Comparison of ENCODE assay signal across 11 mouse cellular contexts in the genomic region with DNA sequence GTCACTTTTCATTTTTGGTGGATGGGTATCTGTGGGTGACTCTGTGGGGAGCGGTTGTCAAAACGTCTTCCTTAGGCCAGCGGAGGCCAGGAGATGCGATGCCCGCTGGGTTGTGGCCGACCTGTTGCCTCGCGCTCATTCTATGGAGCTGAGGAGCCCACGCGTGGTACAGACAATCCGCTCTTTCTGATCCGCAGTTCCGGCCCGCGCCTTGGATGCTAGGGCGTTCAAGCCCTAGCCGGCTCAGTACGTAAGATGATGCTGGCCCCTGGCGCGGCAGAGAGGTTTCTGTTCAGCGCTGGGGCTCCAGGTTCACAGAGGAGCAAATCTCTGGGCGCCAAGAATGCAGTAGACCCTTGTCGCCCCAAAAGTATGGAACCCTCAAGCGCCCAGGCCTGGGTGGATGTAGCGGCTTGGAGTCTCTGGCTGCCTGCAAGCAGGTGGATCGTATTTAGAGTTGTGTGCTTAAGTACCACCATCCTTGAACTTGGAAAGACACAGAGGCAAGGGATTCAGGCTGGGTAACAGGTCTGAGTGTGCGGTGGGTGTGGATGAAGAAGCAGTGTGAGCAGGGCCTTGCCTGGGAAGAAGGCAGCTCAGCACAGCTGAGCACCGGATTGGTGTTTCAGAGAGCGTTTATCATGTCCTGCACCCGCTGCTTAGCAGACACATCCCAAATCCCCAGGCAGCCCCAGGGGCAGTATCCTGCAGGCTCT. TPM values are rescaled to one million over a fixed set of nuclear protein-coding genes. Genes with fewer than 3 reads are reported as not detected.
DNase-seq lines count a peak whose midpoint lies in the region; ATAC-seq and TF ChIP-seq lines count a peak whose summit lies in the region.
"Had no signal": no experiment of that assay in that cellular context is flagged by ENCODE, and none has a peak within 500 bp of the region (broad histone marks: within the 10 kb centered on the region; RNA-seq: fewer than 3 reads in every experiment).

No protein-coding gene starts in this region.

- TF ChIP-seq POLR2A in heart, adult 2 months (IDR thresholded peaks at IDR 0.05; ENCODE audit: insufficient read depth, low read depth, low read length): no peak

- no peak overlapping the region for H3K27ac ChIP-seq in heart, adult 2 months
- no peak overlapping the region for H3K27ac ChIP-seq in forebrain, embryonic 16.5 days (ENCODE audit: low read length)
- no peak overlapping the region for H3K27ac ChIP-seq in midbrain, embryonic 13.5 days
- H3K27ac ChIP-seq: macrophage had no signal

- no peaks in the 10 kb centered on the region for H3K4me1 ChIP-seq in heart, adult 2 months (ENCODE audit: control insufficient read depth, insufficient read depth, low read length)
- peaks cover 11% of the 10 kb centered on the region for H3K4me1 ChIP-seq in forebrain, embryonic 16.5 days (replicated peaks; ENCODE audit: control insufficient read depth, insufficient read depth, low read length)
- H3K4me1 ChIP-seq in midbrain, embryonic 13.5 days (replicated peaks): peaks cover 25% of the 10 kb centered on the region

- H3K9me3 ChIP-seq in forebrain, embryonic 16.5 days (ENCODE audit: control insufficient read depth, low read length): no peaks in the 10 kb centered on the region
- H3K9me3 ChIP-seq in midbrain, embryonic 13.5 days: no peaks in the 10 kb centered on the region

- no peak for ATAC-seq in forebrain, embryonic 16.5 days
- no peak for ATAC-seq in midbrain, embryonic 13.5 days

- WGBS in heart, adult 2 months: 19% methylated on average over 30 of the region's 30 CpGs
- WGBS in forebrain, embryonic 16.5 days: 8% methylated on average over 30 of the region's 30 CpGs
- 7% methylated on average over 30 of the region's 30 CpGs for WGBS in midbrain, embryonic 13.5 days

- no peak overlapping the region for H3K9ac ChIP-seq in heart, adult 2 months (ENCODE audit: low read depth, low read length)
- H3K9ac ChIP-seq in forebrain, embryonic 16.5 days (replicated peaks; ENCODE audit: low read depth, low read length): no peak overlapping the region
- no peak overlapping the region for H3K9ac ChIP-seq in midbrain, embryonic 13.5 days (replicated peaks)

- no peak for DNase-seq in heart, adult 2 months
- no peak for DNase-seq in heart, adult 9 months (ENCODE audit: low spot score in 2 of 2)
- DNase-seq in ES-CJ7 (ENCODE audit: low read depth, low spot score): peak; percentile 47
- DNase-seq in urinary bladder, postnatal 25 days (ENCODE audit: low spot score): no peak
- DNase-seq in right cerebral cortex, adult 2 months (ENCODE audit: low spot score in 2 of 2): no peak
- DNase-seq in left cerebral cortex, adult 11 months (ENCODE audit: low spot score): no peak
- DNase-seq: cerebellum, adult 9-10 months; thymus, adult 18-20 months had no signal

- TF ChIP-seq CTCF in heart, adult 2 months (IDR thresholded peaks at IDR 0.05): no peak

- H3K4me2 ChIP-seq in forebrain, embryonic 16.5 days (ENCODE audit: low read length): peak overlapping the region; percentile 67; the same call in 1 of the 2 replicates
- H3K4me2 ChIP-seq in midbrain, embryonic 13.5 days (replicated peaks): peak overlapping the region; percentile 75

- intact Hi-C loops in heart, adult 2 months (cut with DNase I): no loop called here

- no peak for TF ChIP-seq EP300 in heart, adult 2 months (IDR thresholded peaks at IDR 0.05; ENCODE audit: insufficient read depth, low read depth, low read length)

- peaks cover 6% of the 10 kb centered on the region for H3K27me3 ChIP-seq in heart, adult 2 months (ENCODE audit: control insufficient read depth, insufficient read depth, low read length)
- H3K27me3 ChIP-seq in forebrain, embryonic 16.5 days (replicated peaks; ENCODE audit: control insufficient read depth, insufficient read depth, low read length): peaks cover 53% of the 10 kb centered on the region
- H3K27me3 ChIP-seq in midbrain, embryonic 13.5 days: peaks cover 72% of the 10 kb centered on the region

- H3K79me2 ChIP-seq in heart, adult 2 months (replicated peaks; ENCODE audit: control insufficient read depth, insufficient read depth, low read length): no peaks in the 10 kb centered on the region

- H3K36me3 ChIP-seq in heart, adult 2 months (ENCODE audit: control insufficient read depth, insufficient read depth, low read length): no peaks in the 10 kb centered on the region
- H3K36me3 ChIP-seq in forebrain, embryonic 16.5 days (ENCODE audit: control insufficient read depth, insufficient read depth): no peaks in the 10 kb centered on the region
- no peaks in the 10 kb centered on the region for H3K36me3 ChIP-seq in midbrain, embryonic 13.5 days

- H3K4me3 ChIP-seq in heart, adult 2 months: peak overlapping the region; percentile 45
- no peak overlapping the region for H3K4me3 ChIP-seq in forebrain, embryonic 16.5 days (replicated peaks; ENCODE audit: low read length)
- H3K4me3 ChIP-seq in midbrain, embryonic 13.5 days (replicated peaks): peak overlapping the region; percentile 40

RNA-seq across cellular contexts. Expression of a gene that starts 1.3 kb away (rescaled TPM):
- 1 to 10 TPM; 1.1 to 2.4 TPM for total RNA-seq in heart, adult 2 months (2021)
- 2.5 and 4.7 TPM in 2 replicates for polyA plus RNA-seq in heart, adult 2 months (2012; rRNA removed)
- polyA plus RNA-seq in forebrain, embryonic 16.5 days (2015; fragmentation: Nextera tagmentation; extraction: Ambion mirVana): 0.52 and 0.68 TPM in 2 replicates
- polyA plus RNA-seq in midbrain, embryonic 13.5 days (2015; fragmentation: Nextera tagmentation; extraction: Ambion mirVana): 0.72 and 1.3 TPM in 2 replicates
- polyA plus RNA-seq: macrophage had no signal
